Comparison of ENCODE assay signal across 8 mouse cellular contexts in the genomic region with DNA sequence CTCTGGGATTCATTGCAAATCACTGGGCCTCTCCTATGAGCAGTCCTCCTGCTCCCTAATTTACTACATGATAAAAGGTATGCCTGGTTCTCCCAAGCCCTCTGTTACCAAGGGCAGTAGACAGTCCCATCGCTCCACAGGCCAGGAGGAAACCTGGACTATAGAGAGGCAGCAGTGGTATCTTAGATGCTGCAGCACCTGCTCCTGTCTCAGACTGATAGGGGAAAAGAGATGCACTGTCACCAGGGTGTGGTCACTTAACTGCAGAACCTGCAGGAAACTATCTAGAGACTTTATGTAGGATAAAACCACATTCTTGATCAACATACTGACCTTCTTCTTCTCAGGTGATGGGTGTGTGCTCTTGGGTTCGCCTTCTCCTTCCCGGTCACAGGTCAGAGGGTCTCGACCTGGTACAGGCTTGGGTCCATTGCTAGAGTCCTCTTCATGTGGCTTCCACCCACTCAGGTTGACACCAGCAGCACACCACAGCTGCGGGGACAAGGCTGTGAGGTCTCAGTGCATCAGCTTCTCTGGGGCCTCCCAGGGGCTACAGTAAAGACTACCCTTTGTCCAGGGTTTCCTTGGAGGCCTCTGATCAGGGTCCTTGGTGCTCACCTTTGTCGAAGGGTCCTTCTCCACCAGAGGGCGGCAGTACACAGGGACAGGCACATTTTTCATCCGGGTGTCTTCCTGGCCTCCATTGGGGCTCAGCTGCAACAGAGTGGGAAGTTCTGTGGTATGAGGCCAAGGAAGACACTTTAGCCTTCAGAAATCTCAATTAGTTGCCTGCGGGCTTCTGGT. TPM values are rescaled to one million over a fixed set of nuclear protein-coding genes. Genes with fewer than 3 reads are reported as not detected.
DNase-seq lines count a peak whose midpoint lies in the region; ATAC-seq lines count a peak whose summit lies in the region.

No protein-coding gene starts in this region.

- 70% methylated on average over 9 of the region's 9 CpGs for WGBS in intestine, embryonic 16.5 days
- WGBS in forebrain, embryonic 16.5 days: 68% methylated on average over 9 of the region's 9 CpGs

- DNase-seq in embryo, embryonic 10 days (ENCODE audit: low spot score): peak; percentile 41
- DNase-seq in embryo, embryonic 9.5 days (ENCODE audit: extremely low spot score): no peak
- DNase-seq in thymus, postnatal 14 days: peak; percentile 53
- DNase-seq in thymus, adult 18-20 months: no peak
- peak; percentile 78 to 86 for DNase-seq in spleen, postnatal 4 days (ENCODE audit: low spot score in 2 of 2)
- DNase-seq in left cerebral cortex, postnatal 4 days: no peak

- no peaks in the 10 kb centered on the region for H3K9me3 ChIP-seq in intestine, embryonic 16.5 days (ENCODE audit: control insufficient read depth, low read length)
- H3K9me3 ChIP-seq in forebrain, embryonic 16.5 days (ENCODE audit: control insufficient read depth, low read length): no peaks in the 10 kb centered on the region

- intact Hi-C loops in left cerebral cortex, postnatal 4 days (cut with DNase I): no loop called here

- peaks cover 50% of the 10 kb centered on the region for H3K36me3 ChIP-seq in intestine, embryonic 16.5 days (ENCODE audit: control insufficient read depth, insufficient read depth, low read length)
- peaks cover 63% of the 10 kb centered on the region for H3K36me3 ChIP-seq in forebrain, embryonic 16.5 days (ENCODE audit: control insufficient read depth, insufficient read depth)

- H3K27ac ChIP-seq in intestine, embryonic 16.5 days (ENCODE audit: low read length): no peak overlapping the region
- H3K27ac ChIP-seq in forebrain, embryonic 16.5 days (ENCODE audit: low read length): no peak overlapping the region

- no peak overlapping the region for H3K4me2 ChIP-seq in intestine, embryonic 16.5 days (ENCODE audit: low read depth, low read length)
- H3K4me2 ChIP-seq in forebrain, embryonic 16.5 days (ENCODE audit: low read length): no peak overlapping the region

- no peak overlapping the region for H3K9ac ChIP-seq in intestine, embryonic 16.5 days (ENCODE audit: low read depth, low read length)
- H3K9ac ChIP-seq in forebrain, embryonic 16.5 days (replicated peaks; ENCODE audit: low read depth, low read length): no peak overlapping the region

- H3K27me3 ChIP-seq in intestine, embryonic 16.5 days (replicated peaks; ENCODE audit: control insufficient read depth, insufficient read depth, low read length): no peaks in the 10 kb centered on the region
- H3K27me3 ChIP-seq in forebrain, embryonic 16.5 days (replicated peaks; ENCODE audit: control insufficient read depth, insufficient read depth, low read length): no peaks in the 10 kb centered on the region

- no peak overlapping the region for H3K4me3 ChIP-seq in intestine, embryonic 16.5 days (ENCODE audit: low read length)
- H3K4me3 ChIP-seq in forebrain, embryonic 16.5 days (replicated peaks; ENCODE audit: low read length): no peak overlapping the region

- ATAC-seq in intestine, embryonic 16.5 days: peak; percentile 58
- ATAC-seq in forebrain, embryonic 16.5 days: no peak

- H3K4me1 ChIP-seq in intestine, embryonic 16.5 days (ENCODE audit: control insufficient read depth, insufficient read depth, low read length): no peaks in the 10 kb centered on the region
- H3K4me1 ChIP-seq in forebrain, embryonic 16.5 days (replicated peaks; ENCODE audit: control insufficient read depth, insufficient read depth, low read length): peaks cover 2% of the 10 kb centered on the region

RNA-seq across cellular contexts. Expression of a gene that starts 6.6 kb away (rescaled TPM):
- polyA plus RNA-seq in intestine, embryonic 16.5 days (2015; fragmentation: Nextera tagmentation; extraction: Ambion mirVana): 76.8 and 77.1 TPM in 2 replicates
- 63.4 and 76.1 TPM in 2 replicates for polyA plus RNA-seq in forebrain, embryonic 16.5 days (2015; fragmentation: Nextera tagmentation; extraction: Ambion mirVana)
- 10 to 100 TPM; 38.7 to 43.0 TPM for total RNA-seq in left cerebral cortex, postnatal 4 days (2021)

RNA-seq across cellular contexts. Expression of a gene that starts 8.0 kb away (rescaled TPM):
- polyA plus RNA-seq in intestine, embryonic 16.5 days (2015; fragmentation: Nextera tagmentation; extraction: Ambion mirVana): 121 and 129 TPM in 2 replicates
- 72.3 and 79.8 TPM in 2 replicates for polyA plus RNA-seq in forebrain, embryonic 16.5 days (2015; fragmentation: Nextera tagmentation; extraction: Ambion mirVana)
- total RNA-seq in left cerebral cortex, postnatal 4 days (2021): 10 to 100 TPM; 48.9 to 50.0 TPM

RNA-seq across cellular contexts. Expression of a gene that starts 8.0 kb away (rescaled TPM):
- polyA plus RNA-seq in intestine, embryonic 16.5 days (2015; fragmentation: Nextera tagmentation; extraction: Ambion mirVana): 28.3 and 33.0 TPM in 2 replicates
- polyA plus RNA-seq in forebrain, embryonic 16.5 days (2015; fragmentation: Nextera tagmentation; extraction: Ambion mirVana): 32.4 and 35.7 TPM in 2 replicates
- total RNA-seq in left cerebral cortex, postnatal 4 days (2021): 10 to 100 TPM; 36.2 to 36.4 TPM

RNA-seq across cellular contexts. Expression of a gene that starts 16.4 kb away (rescaled TPM):
- 33.9 and 34.4 TPM in 2 replicates for polyA plus RNA-seq in intestine, embryonic 16.5 days (2015; fragmentation: Nextera tagmentation; extraction: Ambion mirVana)
- polyA plus RNA-seq in forebrain, embryonic 16.5 days (2015; fragmentation: Nextera tagmentation; extraction: Ambion mirVana): 82.1 and 86.8 TPM in 2 replicates
- 10 to 100 TPM; 43.6 to 46.0 TPM for total RNA-seq in left cerebral cortex, postnatal 4 days (2021)

RNA-seq across cellular contexts. Expression of a gene that starts 16.7 kb away (rescaled TPM):
- 58.9 and 61.3 TPM in 2 replicates for polyA plus RNA-seq in intestine, embryonic 16.5 days (2015; fragmentation: Nextera tagmentation; extraction: Ambion mirVana)
- 66.8 and 71.1 TPM in 2 replicates for polyA plus RNA-seq in forebrain, embryonic 16.5 days (2015; fragmentation: Nextera tagmentation; extraction: Ambion mirVana)
- 10 to 100 TPM; 35.9 to 39.3 TPM for total RNA-seq in left cerebral cortex, postnatal 4 days (2021)

Comparison
In these comparisons a context has a peak if more than half of its experiments do, and no peak if none do; other contexts are left out.
1. DNase-seq: peak in embryo, embryonic 10 days (single experiment), thymus, postnatal 14 days (single experiment) and spleen, postnatal 4 days (2 of 2); none in embryo, embryonic 9.5 days (single experiment), thymus, adult 18-20 months (0 of 2) and left cerebral cortex, postnatal 4 days (single experiment).